Mouse (Mus musculus) lung, postnatal 0 days (tissue): ENCODE measurements around the gene Dbndd1. TPM values are rescaled to one million over a fixed set of nuclear protein-coding genes. Genes with fewer than 3 reads are reported as not detected.
"Not testable (repeated sequence)": the region's sequence is repeated elsewhere in the genome, so short reads cannot be mapped to it uniquely, and the experiment has no call there.

Source experiments
- ATAC-seq: fragments of 200-750 bp; cut with Nextera tagmentation; 2 replicates; pipeline ENCODE4 v1.8.0; 2017; ENCODE audit warnings: moderate library complexity
- DNase-seq: peaks from one replicate; pipeline ENCODE4 v3.0.0-alpha.2; 2016; ENCODE audit warnings: low spot score
- H3K27ac ChIP-seq: fragments of 300-500 bp; sonication (generic); 2 replicates; pipeline ENCODE4 v1.5.1; 2014; ENCODE audit warnings: antibody characterized with exemption, mild to moderate bottlenecking, low read length, mixed read lengths
- H3K27me3 ChIP-seq: fragments of 300-500 bp; sonication (generic); replicated peaks from 2 replicates; pipeline ENCODE4 v1.6.1; 2014; ENCODE audit warnings: low read length, mixed read lengths; ENCODE audit not compliant: insufficient read depth
- H3K36me3 ChIP-seq: fragments of 300-500 bp; sonication (generic); 2 replicates; pipeline ENCODE4 v1.6.1; 2014; ENCODE audit warnings: low read length, mixed read lengths; ENCODE audit not compliant: insufficient read depth
- H3K4me1 ChIP-seq: fragments of 300-500 bp; sonication (generic); 2 replicates; pipeline ENCODE4 v1.6.1; 2014; ENCODE audit warnings: antibody characterized with exemption, low read depth, low read length, mixed read lengths; ENCODE audit not compliant: insufficient read depth
- H3K4me2 ChIP-seq: fragments of 300-500 bp; sonication (generic); replicated peaks from 2 replicates; pipeline ENCODE4 v1.6.1; 2014; ENCODE audit warnings: low read depth, mild to moderate bottlenecking, low read length, moderate library complexity, mixed read lengths
- H3K4me3 ChIP-seq: fragments of 300-500 bp; sonication (generic); 2 replicates; pipeline ENCODE4 v1.5.1; 2014; ENCODE audit warnings: low read depth, low read length
- H3K9ac ChIP-seq: fragments of 300-500 bp; sonication (generic); replicated peaks from 2 replicates; pipeline ENCODE4 v1.6.1; 2014; ENCODE audit warnings: low read depth, mild to moderate bottlenecking
- H3K9me3 ChIP-seq: fragments of 300-500 bp; sonication (generic); 2 replicates; pipeline ENCODE4 v1.6.1; 2016; ENCODE audit warnings: low read length, mixed read lengths
- CTCF ChIP-seq: IDR thresholded peaks from 2 replicates; pipeline ENCODE4 v1.5.1; 2016; ENCODE audit warnings: antibody characterized with exemption, mild to moderate bottlenecking
- EP300 ChIP-seq: IDR thresholded peaks from 2 replicates; pipeline ENCODE4 v1.6.1; 2016; ENCODE audit warnings: antibody characterized with exemption, mild to moderate bottlenecking, control low read depth
- WGBS: fragments of 180-500 bp; shearing (Covaris S2); extraction: QIAGEN DNeasy Blood & Tissue Kit; methylation state at CpG from one replicate; pipeline ENCODE4 v1.1.7; 2014; 5-methylcytosine and 5-hydroxymethylcytosine counted together
- polyA plus RNA-seq: library from polyadenylated mRNA; unstranded; fragments of >200 nt; fragmentation: Nextera tagmentation; extraction: Ambion mirVana; gene quantifications from 2 replicates; pipeline ENCODE4 v1.2.1, GENCODE M21; 2015

Dbndd1 gene
- 1.7 and 1.8 TPM in 2 replicates for polyA plus RNA-seq

DNA sequence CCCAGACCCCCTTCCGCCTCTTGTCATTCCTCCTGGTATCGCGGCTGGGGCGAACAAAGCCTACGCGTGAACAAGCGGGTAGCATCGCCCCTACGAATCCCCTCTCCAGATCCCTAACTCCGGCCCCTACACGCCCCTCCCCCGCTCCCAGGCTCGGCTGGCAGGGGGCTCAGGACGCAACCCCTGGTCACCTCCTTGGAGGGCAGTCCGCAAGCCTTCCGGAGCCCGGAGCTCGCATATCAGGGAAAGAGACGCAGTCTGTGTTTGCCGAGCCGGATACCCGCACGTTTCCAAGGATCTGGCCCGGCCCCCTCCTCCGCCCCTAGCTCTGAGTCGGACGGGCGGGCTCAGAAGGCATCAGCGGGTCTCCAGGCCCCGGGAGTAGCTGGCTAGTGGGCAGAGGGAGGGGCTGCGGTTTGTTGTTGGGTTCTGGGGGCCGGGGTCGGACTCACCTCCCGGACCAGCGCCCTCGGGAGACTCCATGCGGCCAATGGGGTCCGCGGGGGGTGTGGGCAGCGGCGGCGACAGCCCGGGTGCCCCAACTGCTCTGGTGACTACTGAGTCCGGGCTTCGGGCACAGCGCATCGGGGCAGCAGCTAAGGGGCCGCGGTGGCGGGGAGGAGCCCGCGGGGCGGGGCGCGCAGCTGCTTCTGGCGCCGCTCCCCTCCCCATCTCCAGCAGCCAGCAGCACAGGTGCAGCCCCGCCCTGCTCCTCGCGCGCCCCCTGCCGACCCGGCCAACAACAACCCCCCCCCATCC, at the start of gene Dbndd1:
Gene Dbndd1 (minus strand): TSS at position 683 of the 759 bp plus-strand sequence.
- DNase-seq, result peak; percentile 31
- peaks cover 23% of the 10 kb centered on the region for H3K27me3 ChIP-seq
- ATAC-seq, result no peak

DNA sequence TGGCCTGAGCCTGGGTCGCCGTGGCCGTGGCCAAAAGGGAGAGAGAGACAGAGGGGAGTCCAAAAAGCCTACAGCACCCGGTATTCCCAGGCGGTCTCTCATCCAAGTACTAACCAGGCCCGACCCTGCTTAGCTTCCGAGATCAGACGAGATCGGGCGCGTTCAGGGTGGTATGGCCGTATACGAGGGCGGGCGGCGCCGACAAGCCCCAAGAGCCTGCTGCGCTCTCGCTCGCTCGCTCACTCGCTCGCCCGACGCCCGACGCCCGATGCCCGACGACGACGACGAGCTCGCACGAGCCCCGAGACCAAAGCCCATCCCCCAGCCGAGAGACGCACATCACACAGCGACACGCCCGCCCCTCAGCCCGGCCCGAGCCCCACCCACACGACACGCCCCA, 49.0 kb upstream of the Dbndd1 start:
- H3K27ac ChIP-seq, H3K27me3 ChIP-seq, H3K4me1 ChIP-seq, H3K36me3 ChIP-seq, H3K4me3 ChIP-seq, DNase-seq, ATAC-seq, H3K9ac ChIP-seq, H3K4me2 ChIP-seq, H3K9me3 ChIP-seq: not testable (repeated sequence)
- WGBS, result no CpG with 5 or more reads among the region's 45 CpGs

More for the DNA sequence above, at the start of gene Dbndd1:
- WGBS, result under 1% methylated on average over 37 of the region's 63 CpGs
- Histone ChIP-seq H3K4me3 (peak within 1 kb of the TSS; percentile 50), H3K4me1 (no peaks in the 10 kb centered on the region), H3K9ac (peak within 1 kb of the TSS; percentile 16; the same call in 1 of the 2 replicates), H3K36me3 (no peaks in the 10 kb centered on the region), H3K9me3 (no peaks in the 10 kb centered on the region), H3K4me2 (peak within 1 kb of the TSS; percentile 95), H3K27ac (no peak within 1 kb of the TSS)
- peak; percentile 23; the same call in 1 of the 2 replicates for TF ChIP-seq CTCF
- TF ChIP-seq EP300, result no peak

DNA sequence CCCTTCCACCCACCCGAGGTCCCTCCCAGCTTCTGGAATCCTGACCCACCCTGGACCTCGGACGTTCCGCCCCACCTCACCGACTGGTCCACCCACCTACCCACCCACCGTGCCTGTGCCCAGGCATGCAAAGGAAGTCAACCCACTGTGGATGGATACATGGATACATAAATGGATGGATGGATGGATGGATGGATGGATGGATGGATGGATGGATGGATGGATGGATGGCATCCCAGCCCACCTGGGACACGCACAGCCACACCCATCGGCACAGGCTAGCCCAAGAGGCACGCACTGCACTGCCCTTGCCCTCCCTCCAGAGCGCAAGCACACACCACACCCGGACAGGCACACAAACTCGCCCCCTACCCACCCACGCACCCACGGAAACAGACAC, 22.4 kb upstream of the Dbndd1 start:
- not testable (repeated sequence) for DNase-seq
- 58% methylated on average over 3 of the region's 14 CpGs for WGBS

DNA sequence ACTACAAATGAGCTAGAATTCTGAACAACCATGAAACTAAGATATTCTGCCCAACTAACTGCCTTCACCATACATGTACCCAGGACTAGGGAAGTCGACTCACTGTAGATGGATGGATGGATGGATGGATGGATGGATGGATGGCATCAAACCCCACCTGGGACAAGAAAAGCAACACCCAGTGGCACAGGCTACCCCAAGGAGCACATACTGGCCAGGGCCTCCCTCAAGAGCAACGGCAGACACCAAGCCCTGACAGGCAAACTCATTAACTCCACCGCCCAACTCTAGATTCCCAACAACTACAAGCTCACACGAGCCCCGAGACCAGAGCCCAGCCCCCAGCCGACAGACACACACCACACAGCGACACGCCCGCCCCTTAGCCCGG, 21.7 kb upstream of the Dbndd1 start:
- H3K4me1 ChIP-seq, result no peaks in the 10 kb centered on the region
- no peak for TF ChIP-seq EP300
- DNase-seq (no peak), ATAC-seq (no peak)
- WGBS, result 38% methylated on average over 9 of the region's 10 CpGs
- H3K9me3 ChIP-seq, result no peaks in the 10 kb centered on the region
- H3K27ac ChIP-seq, result no peak overlapping the region
- H3K36me3 ChIP-seq, result peaks cover 28% of the 10 kb centered on the region; the same call in 1 of the 2 replicates
- H3K27me3 ChIP-seq, result no peaks in the 10 kb centered on the region
- no peak overlapping the region for H3K4me2 ChIP-seq
- no peak overlapping the region for H3K4me3 ChIP-seq
- no peak overlapping the region for H3K9ac ChIP-seq

More for the DNA sequence above, 22.4 kb upstream of the Dbndd1 start:
- not testable (repeated sequence) for H3K27me3 ChIP-seq, H3K27ac ChIP-seq, H3K4me3 ChIP-seq, H3K4me2 ChIP-seq, H3K9ac ChIP-seq, H3K9me3 ChIP-seq, ATAC-seq, H3K4me1 ChIP-seq
- H3K36me3 ChIP-seq, result peaks cover 21% of the 10 kb centered on the region; the same call in 1 of the 2 replicates

DNA sequence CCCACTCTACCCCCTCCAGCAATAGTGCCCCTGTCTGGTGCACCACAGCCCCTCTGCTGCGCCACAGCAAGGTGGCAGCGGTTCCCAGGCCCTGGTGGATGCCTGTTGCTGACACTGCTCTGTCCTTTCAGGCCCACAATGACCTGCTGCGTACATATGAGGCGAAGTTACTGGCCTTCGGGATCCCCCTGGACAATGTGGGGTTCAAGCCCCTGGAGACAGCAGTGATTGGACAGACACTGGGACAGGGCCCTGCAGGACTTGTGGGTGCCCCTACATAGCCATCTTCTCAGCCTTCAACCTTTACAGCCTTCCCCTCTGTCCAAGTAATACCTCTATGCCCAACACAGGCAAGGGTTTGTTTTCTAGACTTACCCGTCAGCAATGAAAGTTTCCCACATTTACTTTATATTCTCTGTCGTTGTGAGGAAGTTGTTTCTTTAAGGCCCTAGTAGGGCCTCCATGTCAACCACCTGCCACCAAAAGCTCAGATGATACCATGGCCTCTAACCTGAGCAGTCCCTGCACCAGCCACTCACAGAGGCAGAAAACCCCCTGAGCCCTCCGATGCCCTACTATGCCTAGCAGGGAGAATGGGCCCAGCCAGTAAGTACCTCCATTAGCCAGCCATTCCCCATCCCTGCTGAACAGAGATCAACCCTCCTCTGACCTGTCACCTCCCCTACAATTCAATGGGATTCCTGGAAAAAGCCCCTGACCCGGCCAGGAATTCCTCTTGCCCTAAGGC, 21.2 kb upstream of the Dbndd1 start:
- H3K9me3 ChIP-seq, result no peaks in the 10 kb centered on the region
- no peak for ATAC-seq
- no peak overlapping the region for H3K4me2 ChIP-seq
- TF ChIP-seq EP300, result no peak
- no peak for TF ChIP-seq CTCF
- no peak for DNase-seq
- 92% methylated on average over 9 of the region's 9 CpGs for WGBS
- H3K4me1 ChIP-seq, result no peaks in the 10 kb centered on the region
- no peak overlapping the region for H3K4me3 ChIP-seq
- no peak overlapping the region for H3K27ac ChIP-seq
- peaks cover 28% of the 10 kb centered on the region; the same call in 1 of the 2 replicates for H3K36me3 ChIP-seq
- H3K27me3 ChIP-seq, result no peaks in the 10 kb centered on the region
- no peak overlapping the region for H3K9ac ChIP-seq

DNA sequence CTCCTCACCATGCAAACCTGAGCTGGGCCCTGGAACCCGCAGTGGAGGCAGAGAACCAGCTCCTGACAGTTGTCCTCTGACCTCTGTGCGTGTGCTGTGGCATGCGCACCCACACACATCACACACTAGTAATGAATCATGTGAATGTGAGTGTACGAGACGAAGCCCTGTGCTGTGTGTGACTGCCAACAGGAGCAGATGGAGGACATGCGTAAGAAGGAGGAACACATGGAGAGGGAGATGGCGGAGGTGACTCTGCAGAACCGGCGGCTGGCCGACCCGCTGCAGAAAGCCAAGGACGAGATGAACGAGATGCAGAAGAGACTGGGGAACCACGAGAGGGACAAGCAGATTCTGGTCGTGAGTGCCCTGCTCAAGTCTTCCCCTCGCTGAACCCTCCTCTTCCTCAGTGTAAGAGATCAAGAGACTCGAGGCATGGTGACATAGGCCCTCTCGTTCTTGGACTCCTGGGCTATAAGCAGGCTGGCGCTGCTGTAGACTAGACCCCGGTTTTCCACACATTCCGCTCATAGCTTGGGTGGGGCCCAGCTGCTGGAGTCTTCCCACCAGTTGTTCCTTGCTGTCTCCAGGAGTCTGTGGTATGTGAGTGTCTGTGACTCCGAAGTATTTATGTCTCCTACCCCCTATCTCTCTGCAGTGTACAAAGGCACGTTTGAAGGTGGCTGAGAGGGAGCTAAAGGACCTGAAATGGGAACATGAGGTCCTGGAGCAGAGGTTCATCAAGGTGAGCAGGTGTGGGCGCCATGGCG, 12.6 kb upstream of the Dbndd1 start:
- Histone ChIP-seq H3K36me3 (peaks cover 34% of the 10 kb centered on the region), H3K27ac (no peak overlapping the region), H3K9me3 (no peaks in the 10 kb centered on the region), H3K4me2 (no peak overlapping the region), H3K4me1 (no peaks in the 10 kb centered on the region), H3K4me3 (no peak overlapping the region), H3K27me3 (no peaks in the 10 kb centered on the region), H3K9ac (no peak overlapping the region)
- ATAC-seq (no peak), DNase-seq (no peak)
- TF ChIP-seq EP300, result no peak
- TF ChIP-seq CTCF, result no peak
- WGBS, result 82% methylated on average over 25 of the region's 25 CpGs

DNA sequence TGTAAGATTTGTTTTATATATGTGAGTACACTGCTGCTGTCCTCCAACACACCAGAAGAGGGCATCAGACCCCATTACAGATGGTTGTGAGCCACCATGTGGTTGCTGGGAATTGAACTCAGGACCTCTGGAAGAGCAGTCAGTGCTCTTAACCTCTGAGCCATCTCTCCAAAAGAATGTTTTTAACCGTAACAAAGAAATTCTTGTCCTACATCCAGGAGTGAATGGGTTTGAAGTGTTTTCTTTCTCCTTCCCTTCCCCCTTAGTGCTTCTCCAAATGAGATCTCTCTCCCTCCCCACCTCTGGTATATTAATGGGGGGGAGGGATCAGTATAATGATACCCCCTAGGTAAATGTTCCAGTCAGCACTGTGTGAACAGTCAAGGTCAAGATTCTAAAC, 4.8 kb upstream of the Dbndd1 start:
- not testable (repeated sequence) for H3K4me1 ChIP-seq, ATAC-seq, DNase-seq, H3K27me3 ChIP-seq, H3K36me3 ChIP-seq, H3K4me2 ChIP-seq, H3K9me3 ChIP-seq, H3K4me3 ChIP-seq, H3K27ac ChIP-seq, H3K9ac ChIP-seq
- 69% methylated on average over 1 of the region's 1 CpGs for WGBS
